21 mouse cellular contexts compared by ENCODE assay signal in the genomic region with DNA sequence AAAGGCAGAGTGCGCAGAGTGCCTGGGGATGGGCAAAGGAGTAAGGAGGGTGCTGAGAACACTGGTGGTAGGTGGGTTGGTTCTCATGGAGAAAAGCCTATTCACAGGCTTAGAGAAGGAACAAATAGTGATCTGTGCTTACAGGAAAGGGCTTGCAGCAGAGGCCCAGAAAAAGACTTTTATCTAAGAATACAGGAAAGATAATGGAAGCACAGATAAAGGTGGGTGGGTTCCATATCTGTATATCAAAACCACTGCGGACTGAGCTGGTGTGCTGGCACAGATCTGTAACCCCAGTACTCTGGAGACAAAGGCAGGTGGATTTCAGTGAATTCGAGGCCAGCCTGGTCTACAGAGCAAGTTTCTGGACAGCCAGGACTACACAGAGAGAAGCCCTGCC.
"Had no signal": no experiment of that assay in that cellular context is flagged by ENCODE, and none has a peak within 500 bp of the region (broad histone marks: within the 10 kb centered on the region; RNA-seq: fewer than 3 reads in every experiment).

No protein-coding gene starts in this region.

- DNase-seq: liver, postnatal 0 days; lung, adult 2 months; lung, postnatal 14 days; lung, postnatal 36 days; midbrain, embryonic 14.5 days; retina, postnatal 1 day; right cerebral cortex, adult 18-20 months; right cerebral cortex, postnatal 25 days; right cerebral cortex, postnatal 4 days; spleen, adult 18-20 months; thymus, adult 18-20 months; thymus, postnatal 14 days; thymus, postnatal 36 days had no signal

- H3K4me3 ChIP-seq: liver, embryonic 15.5 days; lung, embryonic 15.5 days; midbrain, embryonic 12.5 days; myocyte; neural tube, embryonic 13.5 days; neural tube, embryonic 15.5 days had no signal

- H3K9me3 ChIP-seq: liver, embryonic 15.5 days; lung, embryonic 15.5 days; midbrain, embryonic 12.5 days; neural tube, embryonic 13.5 days; neural tube, embryonic 15.5 days had no signal

- H3K4me1 ChIP-seq: neural tube, embryonic 13.5 days; neural tube, embryonic 15.5 days had no signal

- ATAC-seq: liver, postnatal 0 days; lung, postnatal 0 days; midbrain, embryonic 16.5 days had no signal

- H3K27ac ChIP-seq: liver, embryonic 15.5 days; lung, embryonic 15.5 days; midbrain, embryonic 12.5 days; neural tube, embryonic 13.5 days; neural tube, embryonic 15.5 days had no signal

- H3K4me2 ChIP-seq: liver, embryonic 15.5 days; lung, embryonic 15.5 days; midbrain, embryonic 12.5 days; neural tube, embryonic 13.5 days; neural tube, embryonic 15.5 days had no signal

- H3K9ac ChIP-seq: liver, embryonic 15.5 days; liver, postnatal 0 days; lung, embryonic 15.5 days; midbrain, embryonic 12.5 days; neural tube, embryonic 13.5 days; neural tube, embryonic 15.5 days had no signal

- H3K27me3 ChIP-seq: liver, embryonic 15.5 days; lung, embryonic 15.5 days; midbrain, embryonic 12.5 days; neural tube, embryonic 13.5 days; neural tube, embryonic 15.5 days had no signal

- H3K36me3 ChIP-seq: liver, embryonic 15.5 days; lung, embryonic 15.5 days; midbrain, embryonic 12.5 days; neural tube, embryonic 13.5 days; neural tube, embryonic 15.5 days had no signal
